Mouse (Mus musculus) kidney, adult 11 months (tissue): ENCODE measurements around the gene Spr.
"Not testable (repeated sequence)": the region's sequence is repeated elsewhere in the genome, so short reads cannot be mapped to it uniquely, and the experiment has no call there.

Experiments
- DNase-seq: peaks from one replicate; pipeline ENCODE4 v3.0.0; 2022

Gene Spr

DNA sequence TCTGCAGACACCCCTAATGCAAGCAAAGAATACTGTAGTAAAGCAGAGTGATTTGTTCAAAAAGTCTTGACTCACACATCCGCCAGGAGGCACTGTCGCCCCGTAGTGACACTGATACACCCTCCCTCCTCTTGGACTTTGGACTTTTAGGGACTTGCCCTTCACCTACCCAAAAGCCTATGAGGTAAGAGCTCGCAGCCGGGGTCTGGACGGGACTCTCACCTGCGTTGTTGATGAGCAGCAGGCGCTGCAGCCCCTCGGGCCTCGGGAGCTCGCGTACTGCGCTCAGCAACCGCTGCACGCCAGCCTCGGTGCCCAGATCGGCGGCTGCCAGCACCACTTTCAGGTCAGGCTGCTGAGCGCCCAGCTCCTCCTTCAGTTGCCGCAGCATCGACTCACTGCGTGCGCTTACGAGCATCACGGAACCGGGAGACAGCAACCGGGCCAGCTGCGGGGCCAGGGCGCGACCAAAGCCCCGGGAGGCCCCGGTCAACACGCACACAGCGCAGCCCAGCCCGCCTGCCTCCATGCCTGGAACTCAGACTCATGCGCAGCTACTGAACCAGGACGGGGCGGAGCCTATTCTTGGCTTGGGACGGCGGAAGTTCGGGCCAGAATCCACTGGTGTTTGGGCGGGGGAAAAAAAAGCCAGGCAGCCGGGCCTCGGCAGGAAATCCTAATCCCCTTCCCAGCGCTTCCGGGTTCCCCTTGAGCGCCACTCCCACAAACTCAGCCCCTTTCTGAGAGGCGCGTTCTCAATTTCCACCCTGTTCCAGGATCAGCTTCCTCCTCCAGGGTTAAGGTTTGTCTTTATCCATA lies at the start of gene Spr:
Gene Spr, minus strand, starts transcription at position 550 of the 819 bp plus-strand sequence.
- peak; percentile 94 for DNase-seq

DNA sequence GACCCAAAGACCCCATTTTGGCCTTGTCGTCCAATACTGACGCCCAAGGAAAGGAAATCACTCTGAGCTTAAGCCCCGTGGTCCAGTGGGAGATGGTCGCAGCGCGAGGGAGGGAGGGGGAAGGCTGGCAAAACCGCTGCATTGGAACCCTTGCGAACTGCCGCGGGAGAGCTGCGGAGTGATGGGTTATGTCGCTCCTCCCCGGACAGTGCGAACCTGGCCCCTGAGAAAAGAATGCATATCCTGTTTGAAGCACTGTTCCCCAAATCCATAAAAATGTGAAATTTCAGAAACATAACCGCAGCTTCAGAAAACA lies 49.1 kb upstream of the Spr start:
- no peak for DNase-seq

DNA sequence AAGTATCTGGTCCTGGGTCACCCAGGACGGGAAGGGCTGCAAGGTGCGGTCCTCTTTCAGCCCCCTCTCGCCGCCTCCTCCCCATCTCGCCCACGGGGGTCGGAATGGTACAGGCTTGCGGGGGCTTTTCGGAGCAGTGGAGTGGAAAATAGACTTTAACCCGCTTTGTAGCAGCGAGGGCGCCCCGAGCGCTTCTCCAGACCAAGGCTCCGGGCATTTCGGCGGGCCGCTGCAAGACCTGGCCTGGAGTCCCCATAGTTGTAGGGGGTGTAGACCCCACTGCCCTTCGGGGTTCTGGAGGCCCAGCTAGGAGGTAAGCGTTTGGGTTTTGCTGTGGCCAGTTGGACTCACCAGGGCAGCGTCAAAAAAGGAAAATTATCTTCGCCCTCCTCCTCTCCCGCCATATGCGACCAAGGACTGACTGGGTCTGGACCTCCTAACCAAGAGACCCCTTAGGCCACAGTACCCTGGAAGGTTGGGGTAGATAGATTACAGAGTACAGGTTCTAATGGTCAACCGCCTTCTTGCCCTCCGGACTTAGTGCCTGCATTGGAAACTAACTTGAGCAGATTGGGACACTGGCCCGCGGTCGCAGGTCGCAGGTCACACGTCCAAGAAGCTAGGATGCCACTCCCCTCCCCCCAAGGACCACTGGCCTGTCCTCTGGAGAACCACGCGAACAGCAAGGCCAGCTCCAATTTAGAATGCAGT lies 48.6 kb upstream of the Spr start:
- DNase-seq = peak; percentile 75

DNA sequence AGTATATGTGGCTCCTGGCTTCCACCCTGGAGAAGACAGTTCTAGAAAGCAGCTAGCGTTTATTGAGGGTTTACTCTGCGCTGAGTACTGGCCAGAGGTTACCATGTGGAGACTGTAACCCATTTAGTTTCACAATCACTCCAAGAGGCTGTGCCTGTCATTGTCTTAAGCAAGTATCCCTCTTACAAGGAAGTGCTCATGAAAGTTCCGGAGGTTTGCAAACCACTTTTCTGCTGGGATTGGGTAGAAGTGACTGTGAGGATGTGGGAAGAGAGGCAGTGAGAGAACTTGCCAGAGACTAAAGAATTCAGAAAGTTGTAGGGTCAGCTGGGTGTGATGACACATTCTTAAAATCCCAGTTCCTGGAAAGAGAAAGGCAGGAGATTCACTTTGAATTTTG lies 46.4 kb upstream of the Spr start:
- DNase-seq = no peak

DNA sequence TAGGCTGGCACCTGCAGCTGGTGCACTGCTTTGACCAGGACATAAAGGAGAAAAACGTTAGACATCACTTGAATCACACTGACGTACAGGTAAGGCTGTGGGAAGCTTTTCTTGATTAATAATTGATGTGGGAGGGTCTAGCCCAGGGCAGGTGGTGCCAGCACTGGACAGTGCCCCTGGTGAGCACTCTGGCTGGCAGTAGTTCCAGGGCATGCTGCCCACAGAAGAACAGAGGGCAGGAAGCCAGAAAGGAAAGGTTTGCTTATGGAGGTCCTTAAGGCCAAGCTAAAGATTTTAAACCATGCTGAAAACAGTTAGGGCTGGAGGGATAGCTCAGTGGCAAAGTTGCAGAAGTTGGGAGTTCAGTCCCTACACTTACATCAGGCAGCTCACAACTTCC lies 42.5 kb upstream of the Spr start:
- peak; percentile 84 for DNase-seq

DNA sequence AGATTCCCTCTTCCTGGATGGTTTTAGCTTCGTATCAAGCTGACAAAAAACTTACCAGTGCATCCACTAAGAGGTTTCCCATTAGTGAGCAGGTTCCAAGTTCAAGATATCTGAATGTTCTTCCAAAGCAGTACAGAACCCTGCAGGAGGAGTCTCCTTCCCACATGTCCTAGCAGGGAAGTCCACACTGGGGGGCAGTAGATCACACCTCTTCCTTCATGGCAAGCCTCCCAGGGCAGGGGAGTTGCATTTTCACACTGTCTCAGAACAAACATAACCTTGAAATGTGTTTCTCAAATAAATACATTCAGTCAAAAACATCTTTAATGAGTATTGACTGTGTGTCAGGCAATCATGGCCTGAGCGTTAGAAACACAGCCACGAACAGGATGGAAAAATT lies 42.0 kb upstream of the Spr start:
- no peak for DNase-seq

DNA sequence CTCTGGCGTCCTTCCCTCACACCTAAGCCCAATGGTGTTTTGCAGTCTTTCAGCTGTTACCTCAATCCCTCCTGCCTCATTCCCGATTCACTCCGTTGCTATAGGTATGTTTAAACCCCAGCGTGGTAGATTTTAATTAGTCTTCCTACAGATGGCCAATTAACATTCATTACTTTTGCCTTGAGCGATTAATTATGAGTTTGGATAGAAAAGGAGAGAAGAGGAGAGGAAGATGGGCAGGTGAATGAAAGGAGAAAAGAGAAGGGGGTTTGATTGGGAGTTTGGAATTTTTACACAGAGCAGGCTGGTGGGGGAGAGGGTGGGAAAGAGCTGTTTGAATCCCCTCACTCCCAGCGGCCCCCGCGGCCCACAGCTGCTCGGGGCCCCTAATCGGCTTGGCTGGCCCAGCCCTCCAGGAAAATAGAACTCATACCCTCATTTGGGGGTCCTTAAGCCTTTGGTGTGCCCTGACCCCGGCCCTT lies 27.9 kb upstream of the Spr start:
- DNase-seq = no peak

DNA sequence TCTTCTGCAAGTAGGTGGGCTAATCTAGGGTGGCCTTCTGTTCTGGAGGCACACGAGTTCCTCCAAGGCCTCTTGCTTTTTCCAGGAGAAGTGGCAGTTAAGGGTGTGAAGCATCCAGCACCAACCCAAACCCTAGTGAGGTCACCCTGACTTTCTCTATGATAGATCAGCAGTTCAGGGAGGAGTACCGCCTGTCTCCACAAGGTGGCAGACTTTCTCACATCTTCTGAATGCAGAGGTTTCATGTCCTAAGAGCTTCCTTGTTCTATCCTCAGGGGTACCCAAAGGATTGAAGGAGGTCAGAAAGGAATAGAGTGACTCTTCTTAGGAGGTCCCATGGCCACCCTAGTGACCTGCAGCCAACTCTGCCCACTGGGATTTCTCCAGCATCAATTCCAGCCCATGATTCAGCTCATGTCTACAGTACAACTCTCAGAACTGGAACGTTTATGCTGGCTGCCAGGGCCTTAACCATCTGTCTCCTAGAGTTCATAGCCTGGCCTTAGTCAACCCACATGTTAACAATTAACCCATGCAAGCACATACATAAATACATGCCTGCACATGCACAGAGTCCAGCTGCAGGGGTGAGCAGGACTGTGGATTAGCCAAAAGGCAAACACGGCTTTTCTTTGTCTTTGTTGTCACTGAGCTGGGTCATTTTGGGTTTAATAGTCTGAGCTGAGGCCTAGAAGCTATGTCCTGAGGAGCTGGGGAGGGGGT lies 22.8 kb upstream of the Spr start:
- peak; percentile 75 for DNase-seq

DNA sequence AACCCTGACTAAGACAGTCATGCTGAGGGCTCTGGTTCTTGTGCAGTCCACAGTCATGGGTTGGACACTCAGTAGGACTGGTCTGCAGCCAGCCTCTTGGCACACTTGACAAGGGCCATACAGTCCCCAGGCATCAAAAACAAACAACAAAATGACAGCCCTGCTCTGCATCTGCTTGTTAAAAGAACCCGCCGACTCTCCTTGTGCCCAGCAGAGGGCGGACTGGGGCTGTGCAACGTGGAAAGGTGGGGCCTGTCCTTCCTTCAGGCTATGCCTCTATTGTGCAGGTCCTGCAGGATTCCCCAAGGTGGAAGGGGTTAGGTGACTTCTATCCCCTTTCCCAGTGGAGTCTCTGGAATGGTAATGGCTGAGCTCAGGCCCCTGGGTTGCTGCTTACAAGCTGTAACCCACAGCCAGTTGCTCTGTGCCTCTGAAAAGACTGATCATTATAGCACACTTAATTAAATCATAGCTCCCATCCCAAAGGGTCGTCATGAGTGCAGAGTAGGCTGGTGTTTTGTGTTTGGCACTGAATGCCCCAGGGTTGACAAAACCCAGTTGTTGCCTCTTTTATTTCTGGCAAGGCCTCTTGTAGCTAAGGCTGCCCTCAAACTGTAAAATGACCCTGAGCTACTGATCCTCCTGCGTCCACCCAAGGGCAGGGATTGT lies 21.7 kb upstream of the Spr start:
- peak; percentile 42 for DNase-seq

DNA sequence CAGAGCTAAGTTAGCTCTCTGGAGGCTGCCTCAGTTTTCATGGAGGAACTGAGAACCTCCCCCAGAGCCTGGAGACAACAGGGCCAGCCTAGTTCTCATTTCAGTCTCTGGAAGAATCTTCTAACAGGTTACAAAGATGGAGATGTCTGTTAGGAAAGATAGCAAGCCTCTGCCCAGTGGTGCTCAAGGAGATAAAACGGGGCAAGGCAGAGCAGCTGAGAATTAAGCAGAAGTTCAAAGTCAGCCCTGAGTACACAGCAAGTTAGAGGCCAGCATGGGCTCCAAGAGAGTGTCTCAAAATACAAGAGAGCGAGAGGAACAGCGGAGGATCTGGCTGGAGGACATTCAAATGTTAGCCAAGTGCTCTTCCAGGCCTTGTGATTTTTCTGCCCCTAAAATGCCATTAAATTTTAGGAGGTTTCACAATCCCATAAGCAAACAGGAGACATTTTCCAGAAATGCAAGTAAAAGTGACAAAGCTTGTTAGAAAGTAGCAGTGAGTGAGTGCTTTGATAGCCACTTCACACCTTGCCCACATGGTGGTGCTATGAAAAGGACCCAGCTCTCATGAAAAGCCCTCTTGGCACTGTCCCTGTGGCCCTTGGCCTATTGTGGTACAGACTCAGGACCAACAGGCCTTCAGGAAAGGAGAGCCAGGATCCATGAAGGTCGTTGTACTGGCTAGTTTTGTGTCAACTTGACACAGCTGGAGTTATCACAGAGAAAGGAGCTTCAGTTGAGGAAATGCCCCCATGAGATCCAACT lies 20.7 kb upstream of the Spr start:
- DNase-seq = peak; percentile 51

DNA sequence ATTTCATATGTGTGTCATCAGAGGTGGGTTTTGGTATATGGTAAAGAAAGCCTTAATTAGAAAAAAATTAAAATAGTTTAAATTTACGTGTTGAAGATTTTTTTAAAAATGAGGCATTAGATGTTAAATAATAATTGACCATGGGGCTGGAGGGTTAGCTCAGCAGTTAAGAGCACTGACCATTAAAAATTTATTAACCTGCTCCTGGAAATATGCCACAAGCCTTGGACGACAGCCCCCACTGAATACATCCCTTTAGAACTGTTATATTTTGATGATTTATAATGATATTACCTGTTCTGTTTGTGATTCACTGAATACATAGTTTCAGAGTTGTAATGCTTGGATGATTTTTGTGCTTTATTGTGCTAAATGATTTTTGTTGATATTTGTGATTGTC lies 19.0 kb upstream of the Spr start:
- DNase-seq = not testable (repeated sequence)

DNA sequence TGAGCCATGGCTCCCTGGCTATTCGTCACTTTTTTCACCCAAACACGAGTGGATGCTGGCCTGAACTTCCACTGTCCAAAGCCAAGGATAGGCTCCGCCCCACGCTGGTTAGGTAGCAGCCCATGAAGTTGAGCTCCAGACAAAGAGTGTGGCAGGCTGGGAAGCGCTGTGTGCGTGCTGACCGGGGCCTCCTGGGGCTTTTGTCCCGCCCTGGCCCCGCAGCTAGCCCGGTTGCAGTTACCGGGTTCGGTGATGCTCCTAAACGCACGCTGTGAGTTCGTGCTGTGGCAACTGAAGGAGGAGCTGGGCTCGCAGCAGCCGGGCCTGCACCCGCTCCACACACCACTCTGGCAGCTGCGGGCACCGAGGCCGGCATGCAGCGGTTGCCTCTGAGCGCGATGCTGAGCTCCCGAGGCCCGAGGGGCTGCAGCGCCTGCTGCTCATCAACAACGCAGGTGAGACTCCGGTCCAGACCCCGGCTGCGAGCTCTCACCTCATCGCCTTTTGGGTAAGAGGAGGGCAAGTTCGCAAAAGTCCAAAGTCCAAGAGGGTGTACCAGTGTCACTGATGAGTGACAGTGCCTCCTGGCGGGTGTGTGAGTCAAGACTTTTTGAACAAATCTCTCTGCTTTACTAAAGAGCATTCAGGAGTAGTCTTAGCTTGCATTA lies 17.4 kb upstream of the Spr start:
- DNase-seq = peak; percentile 67

DNA sequence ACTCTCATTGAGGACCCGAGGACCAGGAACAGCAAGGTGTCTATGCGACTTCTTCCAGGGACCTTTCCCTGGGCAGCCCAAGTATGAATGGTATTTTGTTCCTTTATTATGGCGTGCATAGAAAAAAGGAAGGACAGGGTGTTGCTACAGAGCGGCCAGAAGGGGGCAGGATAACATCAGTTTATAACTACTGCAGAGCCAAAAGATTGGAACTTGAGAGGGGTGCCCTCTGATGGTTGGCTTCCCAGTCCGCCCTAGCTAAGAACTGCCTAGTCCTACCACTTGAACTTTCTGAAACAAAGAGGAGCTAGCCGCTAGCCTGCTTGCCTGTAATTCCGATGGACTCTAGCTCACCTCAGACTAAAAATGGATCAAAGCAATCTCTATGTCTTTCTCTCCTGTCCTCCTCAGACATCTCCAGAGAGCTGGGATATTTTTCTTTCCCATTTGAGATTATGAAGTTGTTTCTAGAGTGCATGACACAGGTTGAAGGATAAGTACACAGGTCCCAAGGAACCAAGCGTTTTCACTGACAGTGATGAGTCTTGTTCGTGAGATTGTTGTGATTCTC lies 16.5 kb upstream of the Spr start:
- DNase-seq = peak; percentile 82

DNA sequence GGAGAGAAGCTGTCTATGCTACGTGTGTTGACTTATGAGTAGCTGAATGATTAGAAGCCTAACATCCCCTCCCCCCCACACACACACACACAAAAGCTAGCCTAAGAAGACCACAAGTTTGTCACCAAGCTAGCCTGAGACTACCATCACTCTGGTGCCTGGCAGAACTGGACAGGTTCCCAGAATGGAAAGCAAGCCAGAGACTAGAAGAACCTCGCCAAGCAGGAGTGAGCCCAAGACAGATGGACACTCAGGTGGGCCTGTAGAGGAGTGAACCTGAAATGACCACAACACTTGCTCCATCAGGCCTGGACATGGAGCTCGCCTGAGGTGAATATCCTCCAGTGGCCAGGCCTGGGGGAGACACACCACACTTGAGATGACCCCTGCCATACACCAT lies 12.8 kb upstream of the Spr start:
- DNase-seq = no peak

DNA sequence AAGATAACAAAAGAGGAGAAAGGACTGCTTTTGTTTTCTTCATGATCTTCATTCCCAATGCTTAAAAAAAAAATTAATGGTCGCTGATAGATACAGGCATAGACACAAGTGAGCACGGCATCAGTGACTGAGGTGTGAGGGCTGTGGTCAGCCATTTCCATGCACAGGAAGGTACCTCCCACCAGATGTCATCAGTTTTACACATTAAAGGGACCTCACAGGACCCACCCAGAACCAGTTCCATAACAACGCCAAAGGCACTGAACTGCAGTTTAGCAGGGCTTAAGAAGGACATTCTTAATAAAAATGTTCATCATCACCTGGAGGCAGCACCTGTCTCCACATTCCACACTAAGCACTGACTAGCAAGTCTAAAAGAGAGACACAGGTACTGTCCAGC lies 10.1 kb upstream of the Spr start:
- no peak for DNase-seq

DNA sequence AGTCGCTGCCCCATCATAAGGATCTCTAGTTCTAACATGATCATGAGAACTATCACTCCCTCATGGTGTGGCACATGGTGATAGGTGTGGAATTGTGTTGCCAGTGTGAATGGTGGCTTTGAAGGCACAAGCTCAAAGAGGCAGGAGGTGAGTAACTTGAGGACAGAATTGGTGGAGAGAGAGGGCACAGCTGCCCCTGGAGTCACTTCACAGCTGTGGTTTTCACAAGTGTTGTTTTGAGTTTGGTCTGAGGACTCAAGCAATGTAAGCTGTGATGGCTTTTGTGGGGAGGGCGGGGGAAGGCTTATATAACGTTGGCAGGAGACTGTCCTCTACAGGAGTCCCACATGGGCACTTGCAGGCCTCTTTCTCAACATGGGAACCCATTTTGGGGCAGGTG lies 6.9 kb upstream of the Spr start:
- no peak for DNase-seq

DNA sequence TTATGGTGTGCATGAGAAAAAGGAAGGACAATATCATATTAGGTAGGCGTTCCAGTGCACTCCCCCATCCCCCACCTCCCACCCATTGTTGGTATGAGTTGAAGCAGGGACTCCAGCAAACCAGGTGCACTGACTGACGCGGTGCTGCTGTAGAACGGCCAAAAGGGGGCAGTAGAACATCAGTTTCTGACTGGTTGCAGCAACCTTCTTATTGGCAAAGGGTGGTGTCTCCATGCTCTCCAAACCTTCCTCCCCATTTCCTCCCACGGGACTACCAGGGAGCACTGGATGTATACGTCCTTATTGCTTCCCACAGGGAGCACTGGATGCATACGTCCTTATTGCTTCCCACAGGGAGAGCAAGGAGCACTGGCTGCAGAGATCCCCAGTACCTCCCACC lies 3.4 kb upstream of the Spr start:
- DNase-seq = peak; percentile 52

DNA sequence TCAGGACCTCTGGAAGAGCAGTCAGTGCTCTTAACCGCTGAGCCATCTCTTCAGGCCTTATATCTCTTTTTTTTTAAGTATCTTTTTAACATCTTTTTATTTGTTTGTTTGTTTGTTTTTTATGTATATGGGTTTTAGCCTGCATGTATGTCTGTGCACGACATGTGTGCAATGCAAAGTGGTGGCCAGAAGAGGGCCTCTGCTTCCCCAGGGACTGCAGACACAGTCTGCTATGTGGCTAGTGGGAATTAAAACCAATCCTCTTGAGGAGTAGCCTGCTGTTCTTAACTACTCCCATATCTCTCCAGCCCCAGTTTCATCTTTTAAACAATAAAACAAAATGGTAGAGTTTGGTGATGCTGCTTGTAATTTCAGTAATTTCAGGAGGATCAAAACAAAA lies 2.0 kb upstream of the Spr start:
- no peak for DNase-seq

DNA sequence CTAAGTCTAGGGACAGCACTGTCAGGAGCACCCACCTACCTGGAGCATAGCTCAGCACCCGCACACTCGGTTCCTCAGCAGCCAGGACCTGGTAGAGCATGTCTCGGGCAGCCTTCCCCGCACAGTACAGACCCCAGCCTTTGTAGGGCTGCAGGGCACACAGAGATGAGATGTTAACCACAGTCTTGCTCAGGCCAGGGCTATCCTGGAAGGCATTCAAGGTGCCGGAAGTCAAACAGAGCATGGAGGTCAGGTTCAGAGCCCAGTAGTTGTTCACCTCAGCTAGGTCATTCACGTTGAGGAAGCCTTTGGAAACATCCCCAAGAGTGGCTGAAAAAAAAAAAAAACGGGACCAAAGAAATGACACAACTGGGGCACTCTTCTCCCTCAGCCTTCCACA lies 782 bp downstream of the Spr start:
- not testable (repeated sequence) for DNase-seq

DNA sequence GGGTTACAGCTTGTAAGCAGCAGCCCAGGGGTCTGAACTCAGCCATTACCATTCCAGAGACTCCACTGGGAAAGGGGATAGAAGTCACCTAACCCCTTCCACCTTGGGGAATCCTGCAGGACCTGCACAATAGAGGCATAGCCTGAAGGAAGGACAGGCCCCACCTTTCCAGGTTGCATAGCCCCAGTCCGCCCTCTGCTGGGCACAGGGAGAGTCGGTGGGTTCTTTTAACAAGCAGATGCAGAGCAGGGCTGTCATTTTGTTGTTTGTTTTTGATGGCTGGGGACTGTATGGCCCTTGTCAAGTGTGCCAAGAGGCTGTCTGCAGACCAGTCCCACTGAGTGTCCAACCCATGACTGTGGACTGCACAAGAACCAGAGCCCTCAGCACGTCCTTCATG lies 4.8 kb downstream of the Spr start:
- DNase-seq = not testable (repeated sequence)

DNA sequence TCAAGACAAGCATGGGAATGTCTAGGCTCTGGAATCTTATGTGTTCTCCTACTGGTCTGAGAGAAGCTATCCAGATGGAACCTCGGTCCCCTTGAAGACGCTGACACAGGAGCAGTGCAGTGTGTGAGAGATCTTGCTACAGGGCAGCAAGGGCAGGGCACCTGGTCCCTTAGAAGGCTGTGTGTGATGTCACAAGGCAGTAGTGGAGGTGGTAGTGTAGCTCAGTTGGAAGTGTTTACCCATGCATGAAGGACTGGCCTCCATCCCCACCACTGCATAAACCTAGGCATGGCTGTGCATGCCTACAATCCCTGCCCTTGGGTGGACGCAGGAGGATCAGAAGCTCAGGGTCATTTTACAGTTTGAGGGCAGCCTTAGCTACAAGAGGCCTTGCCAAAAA lies 5.3 kb downstream of the Spr start:
- not testable (repeated sequence) for DNase-seq

DNA sequence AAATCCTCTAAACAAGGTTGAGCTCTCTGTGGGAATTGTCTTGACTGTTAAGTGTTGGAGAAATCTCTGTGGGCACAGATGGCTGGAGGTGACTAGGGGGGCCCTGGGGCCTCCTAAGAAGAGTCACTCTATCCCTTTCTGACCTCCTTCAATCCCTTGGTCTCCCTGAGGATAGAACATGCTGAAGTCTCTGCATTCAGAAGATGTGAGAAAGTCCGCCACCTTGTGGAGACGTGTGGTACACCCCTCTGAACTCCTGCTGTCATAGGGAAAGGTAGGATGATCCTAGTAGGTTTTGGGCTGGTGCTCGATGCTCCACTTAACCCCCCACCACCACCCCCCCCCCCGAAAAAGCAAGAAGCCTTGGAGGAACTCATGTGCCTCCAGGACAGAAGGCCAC lies 5.9 kb downstream of the Spr start:
- DNase-seq = no peak
